Mouse (Mus musculus): ENCODE results near the gene Txnip. TPM values are rescaled to one million over a fixed set of nuclear protein-coding genes. Genes with fewer than 3 reads are reported as not detected.

Txnip gene
- polyA plus RNA-seq, 1 experiment: not detected

- Histone ChIP-seq H3K4me1 (ENCODE audit: control insufficient read depth, insufficient read depth, low read length) (no peaks in the 10 kb centered on the region), H3K27ac (ENCODE audit: insufficient read depth, low read depth, low read length) (no peak overlapping the region), H3K4me3 (ENCODE audit: insufficient read depth, low read depth, low read length) (no peak overlapping the region)
- WGBS: 33% methylated on average over 4 of the region's 4 CpGs
- TF ChIP-seq POLR2A (IDR thresholded peaks at IDR 0.05; ENCODE audit: insufficient read depth, low read depth, low read length) (no peak), CTCF (IDR thresholded peaks at IDR 0.05; ENCODE audit: insufficient read depth, low read depth, low read length) (no peak)
These were observed 10.9 kb upstream of the Txnip start for GRCm38 (mm10) chr3:96546880-96547279.

GRCm38 (mm10) chr3:96547389-96547960 is 10.3 kb upstream of the Txnip start:
- TF ChIP-seq CTCF (IDR thresholded peaks at IDR 0.05; ENCODE audit: insufficient read depth, low read depth, low read length) (no peak), POLR2A (IDR thresholded peaks at IDR 0.05; ENCODE audit: insufficient read depth, low read depth, low read length) (no peak)
- WGBS: 9% methylated on average over 14 of the region's 14 CpGs
- Histone ChIP-seq H3K4me1 (ENCODE audit: control insufficient read depth, insufficient read depth, low read length) (no peaks in the 10 kb centered on the region), H3K4me3 (ENCODE audit: insufficient read depth, low read depth, low read length) (no peak overlapping the region), H3K27ac (ENCODE audit: insufficient read depth, low read depth, low read length) (no peak overlapping the region)

- 90% methylated on average over 7 of the region's 7 CpGs for WGBS
- no peak overlapping the region for H3K27ac ChIP-seq (ENCODE audit: insufficient read depth, low read depth, low read length)
- H3K4me3 ChIP-seq (ENCODE audit: insufficient read depth, low read depth, low read length): no peak overlapping the region
- TF ChIP-seq CTCF (IDR thresholded peaks at IDR 0.05; ENCODE audit: insufficient read depth, low read depth, low read length): no peak
- TF ChIP-seq POLR2A (IDR thresholded peaks at IDR 0.05; ENCODE audit: insufficient read depth, low read depth, low read length): no peak
- no peaks in the 10 kb centered on the region for H3K4me1 ChIP-seq (ENCODE audit: control insufficient read depth, insufficient read depth, low read length)
These were observed 8.9 kb upstream of the Txnip start for GRCm38 (mm10) chr3:96548824-96549223.

GRCm38 (mm10) chr3:96549346-96549745 is 8.4 kb upstream of the Txnip start:
- Histone ChIP-seq H3K27ac (ENCODE audit: insufficient read depth, low read depth, low read length) (no peak overlapping the region), H3K4me3 (ENCODE audit: insufficient read depth, low read depth, low read length) (no peak overlapping the region), H3K4me1 (ENCODE audit: control insufficient read depth, insufficient read depth, low read length) (no peaks in the 10 kb centered on the region)
- WGBS: 82% methylated on average over 5 of the region's 5 CpGs
- TF ChIP-seq CTCF (IDR thresholded peaks at IDR 0.05; ENCODE audit: insufficient read depth, low read depth, low read length) (no peak), POLR2A (IDR thresholded peaks at IDR 0.05; ENCODE audit: insufficient read depth, low read depth, low read length) (no peak)

GRCm38 (mm10) chr3:96551203-96551602 is 6.6 kb upstream of the Txnip start:
- TF ChIP-seq POLR2A (IDR thresholded peaks at IDR 0.05; ENCODE audit: insufficient read depth, low read depth, low read length): no peak
- no peak for TF ChIP-seq CTCF (IDR thresholded peaks at IDR 0.05; ENCODE audit: insufficient read depth, low read depth, low read length)
- WGBS: 1% methylated on average over 8 of the region's 8 CpGs
- Histone ChIP-seq H3K4me3 (ENCODE audit: insufficient read depth, low read depth, low read length) (no peak overlapping the region), H3K4me1 (ENCODE audit: control insufficient read depth, insufficient read depth, low read length) (no peaks in the 10 kb centered on the region), H3K27ac (ENCODE audit: insufficient read depth, low read depth, low read length) (no peak overlapping the region)

- Histone ChIP-seq H3K27ac (ENCODE audit: insufficient read depth, low read depth, low read length) (no peak overlapping the region), H3K4me1 (ENCODE audit: control insufficient read depth, insufficient read depth, low read length) (no peaks in the 10 kb centered on the region), H3K4me3 (ENCODE audit: insufficient read depth, low read depth, low read length) (no peak overlapping the region)
- TF ChIP-seq CTCF (IDR thresholded peaks at IDR 0.05; ENCODE audit: insufficient read depth, low read depth, low read length): no peak
- no peak for TF ChIP-seq POLR2A (IDR thresholded peaks at IDR 0.05; ENCODE audit: insufficient read depth, low read depth, low read length)
- WGBS: 66% methylated on average over 7 of the region's 7 CpGs
These were observed 5.9 kb upstream of the Txnip start for GRCm38 (mm10) chr3:96551890-96552289.

- Histone ChIP-seq H3K4me1 (ENCODE audit: control insufficient read depth, insufficient read depth, low read length) (peaks cover 3% of the 10 kb centered on the region), H3K27ac (ENCODE audit: insufficient read depth, low read depth, low read length) (no peak overlapping the region), H3K4me3 (ENCODE audit: insufficient read depth, low read depth, low read length) (no peak overlapping the region)
- TF ChIP-seq CTCF (IDR thresholded peaks at IDR 0.05; ENCODE audit: insufficient read depth, low read depth, low read length): no peak
- no peak for TF ChIP-seq POLR2A (IDR thresholded peaks at IDR 0.05; ENCODE audit: insufficient read depth, low read depth, low read length)
- 89% methylated on average over 6 of the region's 6 CpGs for WGBS
These were observed 4.2 kb upstream of the Txnip start for GRCm38 (mm10) chr3:96553601-96554000.

GRCm38 (mm10) chr3:96554251-96554650 is 3.5 kb upstream of the Txnip start:
- no peak overlapping the region for H3K27ac ChIP-seq (ENCODE audit: insufficient read depth, low read depth, low read length)
- WGBS: 92% methylated on average over 6 of the region's 6 CpGs

GRCm38 (mm10) chr3:96555041-96555596 is 2.6 kb upstream of the Txnip start:
- 54% methylated on average over 12 of the region's 12 CpGs for WGBS
- TF ChIP-seq POLR2A (IDR thresholded peaks at IDR 0.05; ENCODE audit: insufficient read depth, low read depth, low read length): no peak
- TF ChIP-seq CTCF (IDR thresholded peaks at IDR 0.05; ENCODE audit: insufficient read depth, low read depth, low read length): no peak

More at GRCm38 (mm10) chr3:96554251-96554650, 3.5 kb upstream of the Txnip start:
- TF ChIP-seq POLR2A (IDR thresholded peaks at IDR 0.05; ENCODE audit: insufficient read depth, low read depth, low read length) (no peak), CTCF (IDR thresholded peaks at IDR 0.05; ENCODE audit: insufficient read depth, low read depth, low read length) (no peak)
- Histone ChIP-seq H3K4me1 (ENCODE audit: control insufficient read depth, insufficient read depth, low read length) (peaks cover 3% of the 10 kb centered on the region), H3K4me3 (ENCODE audit: insufficient read depth, low read depth, low read length) (no peak overlapping the region)

More at GRCm38 (mm10) chr3:96555041-96555596, 2.6 kb upstream of the Txnip start:
- Histone ChIP-seq H3K27ac (ENCODE audit: insufficient read depth, low read depth, low read length) (peak overlapping the region; percentile 3; the same call in 1 of the 2 replicates), H3K4me1 (ENCODE audit: control insufficient read depth, insufficient read depth, low read length) (peaks cover 3% of the 10 kb centered on the region), H3K4me3 (ENCODE audit: insufficient read depth, low read depth, low read length) (no peak overlapping the region)
